Mouse (Mus musculus) brain, embryonic 14.5 days (tissue): ENCODE data around the gene Mrpl48.
"Not testable (repeated sequence)": the region's sequence is repeated elsewhere in the genome, so short reads cannot be mapped to it uniquely, and the experiment has no call there.

ENCODE experiments used
- CTCF ChIP-seq: fragments of 200-500 bp; IDR thresholded peaks from 2 replicates; pipeline ENCODE4 v1.5.1; 2012; ENCODE audit warnings: inconsistent platforms, mild to moderate bottlenecking, moderate library complexity, borderline replicate concordance; ENCODE audit not compliant: insufficient read depth, insufficient read length; ENCODE audit errors: extremely low read depth
- POLR2A ChIP-seq: fragments of 200-500 bp; IDR thresholded peaks from 2 replicates; pipeline ENCODE4 v1.6.1; 2012; ENCODE audit warnings: mild to moderate bottlenecking, inconsistent platforms, borderline replicate concordance; ENCODE audit not compliant: poor library complexity, insufficient read depth, insufficient read length, severe bottlenecking; ENCODE audit errors: extremely low read depth

DNA sequence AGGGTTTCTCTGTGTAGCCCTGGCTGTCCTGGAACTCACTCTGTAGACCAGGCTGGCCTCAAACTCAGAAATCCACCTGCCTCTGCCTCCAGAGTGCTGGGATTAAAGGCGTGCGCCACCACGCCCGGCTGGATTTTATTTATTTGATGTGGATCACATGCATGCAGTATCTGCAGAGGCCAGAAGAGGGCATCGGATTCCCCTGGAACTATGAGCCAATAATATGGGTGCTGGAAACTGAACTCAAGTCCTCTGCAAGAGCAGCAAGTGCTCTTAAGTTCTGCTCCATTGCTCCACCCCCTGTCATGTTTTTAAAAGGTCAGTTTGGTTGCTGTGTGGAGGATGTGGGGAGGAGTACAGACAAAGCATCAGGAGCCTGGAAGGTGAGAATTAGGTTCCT is 40.9 kb downstream of the Mrpl48 start:
- not testable (repeated sequence) for TF ChIP-seq CTCF, POLR2A
